Mouse (Mus musculus) heart, embryonic 10.5 days (tissue): ENCODE measurements around the gene Mars2. TPM values are rescaled to one million over a fixed set of nuclear protein-coding genes. Genes with fewer than 3 reads are reported as not detected.

Experiments
- DNase-seq: peaks from one replicate; pipeline ENCODE4 v3.0.0-alpha.2; 2017; ENCODE audit warnings: low spot score
- H3K27ac ChIP-seq: fragments of 300-500 bp; sonication (generic); 2 replicates; pipeline ENCODE4 v1.5.1; 2016; ENCODE audit warnings: mild to moderate bottlenecking
- H3K27me3 ChIP-seq: fragments of 300-500 bp; sonication (generic); 2 replicates; pipeline ENCODE4 v1.6.1; 2016; ENCODE audit warnings: mild to moderate bottlenecking; ENCODE audit not compliant: poor library complexity, insufficient read depth, severe bottlenecking
- H3K36me3 ChIP-seq: fragments of 300-500 bp; sonication (generic); 2 replicates; pipeline ENCODE4 v1.6.1; 2016; ENCODE audit warnings: mild to moderate bottlenecking, moderate library complexity
- H3K4me1 ChIP-seq: fragments of 300-500 bp; sonication (generic); 2 replicates; pipeline ENCODE4 v1.6.1; 2016; ENCODE audit warnings: mild to moderate bottlenecking
- H3K4me3 ChIP-seq: fragments of 300-500 bp; sonication (generic); 2 replicates; pipeline ENCODE4 v1.5.1; 2016; ENCODE audit warnings: mild to moderate bottlenecking, moderate library complexity
- H3K9me3 ChIP-seq: fragments of 300-500 bp; sonication (generic); 2 replicates; pipeline ENCODE4 v1.6.1; 2016; ENCODE audit warnings: mild to moderate bottlenecking, moderate library complexity
- WGBS: fragments of 180-500 bp; shearing (Covaris S2); methylation state at CpG from one replicate; pipeline ENCODE4 v1.1.7; 2016; 5-methylcytosine and 5-hydroxymethylcytosine counted together
- polyA plus RNA-seq: library from polyadenylated mRNA; unstranded; fragments of >200 nt; fragmentation: Nextera tagmentation; extraction: Ambion mirVana; gene quantifications from 2 replicates; pipeline ENCODE4 v1.2.1, GENCODE M21; 2016

Gene Mars2
- polyA plus RNA-seq, 1 experiment from 2014 or later, result 3.6 TPM

DNA sequence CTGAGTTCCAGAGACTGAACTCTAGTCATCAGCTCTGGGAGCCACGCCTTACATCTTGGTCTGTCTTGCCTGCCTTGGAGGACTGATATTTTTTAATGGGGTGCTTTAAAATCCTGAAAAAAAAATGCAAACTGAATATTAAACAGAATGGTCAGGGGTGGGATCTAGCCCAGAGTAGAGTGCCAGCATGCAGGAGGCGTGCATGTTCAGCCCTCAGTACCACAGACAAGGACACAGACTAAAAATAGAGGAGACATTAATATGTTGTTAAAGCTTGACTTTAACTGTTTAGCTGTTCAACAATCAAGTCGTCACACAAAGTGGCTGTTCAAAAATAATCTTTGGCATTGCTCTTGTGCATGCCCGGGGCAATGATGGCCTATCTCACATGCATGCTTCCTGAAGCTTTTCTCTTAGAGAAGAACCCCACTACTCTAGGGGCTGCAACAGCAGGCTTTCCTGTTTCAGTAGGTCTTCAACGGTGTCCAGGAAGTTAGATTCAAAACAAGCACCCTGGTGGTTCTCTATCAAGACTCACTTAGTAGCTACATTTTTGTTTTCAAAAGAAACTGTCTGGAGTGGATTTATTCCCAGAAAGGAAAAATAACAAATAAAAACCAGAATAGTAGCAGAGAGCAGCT lies 28.4 kb upstream of the Mars2 start:
- Histone ChIP-seq H3K4me3 (no peak overlapping the region), H3K4me1 (peaks cover 21% of the 10 kb centered on the region; the same call in 1 of the 2 replicates), H3K27ac (no peak overlapping the region), H3K36me3 (no peaks in the 10 kb centered on the region), H3K9me3 (no peaks in the 10 kb centered on the region), H3K27me3 (no peaks in the 10 kb centered on the region)
- no peak for DNase-seq
- 52% methylated on average over 5 of the region's 5 CpGs for WGBS

DNA sequence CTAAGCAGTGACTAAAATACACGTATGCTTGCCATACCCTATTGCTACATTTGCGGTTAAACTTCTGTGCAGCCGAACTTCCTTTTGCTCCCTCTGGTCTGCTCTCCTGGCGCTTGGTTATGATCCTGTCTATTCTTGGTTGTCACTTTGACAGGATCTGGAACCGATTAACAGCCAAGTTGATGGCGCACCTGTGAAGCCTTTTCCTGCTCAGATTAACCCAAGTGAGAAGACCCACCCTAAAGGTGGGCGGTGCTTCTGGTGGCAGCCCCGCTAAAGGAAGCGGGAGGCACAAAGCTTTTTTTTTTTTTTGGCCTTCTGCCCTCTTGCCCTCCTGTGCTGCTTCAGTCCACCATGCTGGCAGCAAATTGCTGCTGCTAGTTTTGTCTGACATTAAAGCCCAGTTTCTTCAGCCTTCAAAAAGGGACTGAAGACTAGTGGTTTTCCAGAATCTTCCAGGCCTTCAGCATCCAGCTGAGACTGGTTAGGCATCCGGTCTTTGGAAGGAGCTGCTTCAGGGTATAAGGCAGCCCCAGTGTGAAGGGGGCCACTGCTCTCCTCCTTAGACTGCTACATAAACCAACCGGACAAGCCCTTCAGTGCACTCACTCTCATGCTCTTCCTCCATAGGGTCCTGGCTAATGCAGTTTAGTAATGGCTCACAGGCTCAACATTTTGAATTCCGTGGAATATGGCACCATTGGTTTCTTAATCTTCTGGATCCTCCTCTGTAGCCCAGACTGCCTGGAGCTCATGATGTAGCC lies 26.6 kb upstream of the Mars2 start:
- no peak for DNase-seq
- Histone ChIP-seq H3K36me3 (no peaks in the 10 kb centered on the region), H3K4me1 (peaks cover 21% of the 10 kb centered on the region; the same call in 1 of the 2 replicates), H3K27me3 (no peaks in the 10 kb centered on the region), H3K27ac (no peak overlapping the region), H3K9me3 (no peaks in the 10 kb centered on the region), H3K4me3 (no peak overlapping the region)
- 52% methylated on average over 12 of the region's 12 CpGs for WGBS

DNA sequence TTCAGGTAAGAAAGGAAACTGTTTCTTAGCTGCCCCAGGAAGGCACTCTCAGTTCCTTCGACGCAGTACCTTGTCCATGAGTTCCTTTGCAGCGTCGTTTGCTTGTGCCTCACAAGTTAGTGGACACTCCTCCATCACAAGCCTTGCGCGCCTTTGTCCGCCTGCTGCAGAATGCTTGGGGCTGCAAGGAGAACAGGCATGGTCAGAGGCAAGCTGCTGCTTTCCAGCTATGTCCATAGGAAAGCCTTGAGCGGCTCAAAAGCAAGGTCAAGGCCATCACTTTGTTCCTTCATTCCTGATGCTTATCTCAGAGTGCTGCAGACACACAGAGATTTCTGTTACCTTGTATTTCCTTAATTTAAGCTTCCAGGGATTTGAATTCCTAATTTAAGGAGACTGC lies 25.9 kb upstream of the Mars2 start:
- Histone ChIP-seq H3K27ac (no peak overlapping the region), H3K4me1 (peaks cover 21% of the 10 kb centered on the region; the same call in 1 of the 2 replicates), H3K9me3 (no peaks in the 10 kb centered on the region), H3K4me3 (no peak overlapping the region), H3K27me3 (no peaks in the 10 kb centered on the region), H3K36me3 (no peaks in the 10 kb centered on the region)
- no peak for DNase-seq
- 77% methylated on average over 8 of the region's 8 CpGs for WGBS

DNA sequence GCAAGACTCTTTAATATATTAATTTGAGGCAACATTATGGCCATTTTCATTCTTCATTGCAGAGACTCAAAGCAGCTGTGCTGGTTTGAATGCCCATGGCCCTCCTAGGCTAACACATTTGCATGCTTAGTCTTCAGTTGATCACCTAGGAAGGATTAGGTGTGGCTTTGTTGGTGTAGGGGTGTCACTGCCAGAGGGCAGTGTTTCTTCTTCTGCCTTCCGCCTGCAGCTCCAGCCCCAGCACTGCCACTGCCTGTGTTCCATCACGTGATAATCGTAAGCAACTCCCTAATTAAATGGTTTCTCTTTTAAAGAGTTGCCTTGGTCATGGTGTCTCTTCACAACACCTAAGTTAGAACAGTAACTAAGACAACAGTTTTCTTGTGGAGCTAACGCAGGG lies 24.2 kb upstream of the Mars2 start:
- WGBS, result 78% methylated on average over 4 of the region's 4 CpGs
- Histone ChIP-seq H3K27me3 (no peaks in the 10 kb centered on the region), H3K36me3 (no peaks in the 10 kb centered on the region), H3K4me1 (peaks cover 21% of the 10 kb centered on the region; the same call in 1 of the 2 replicates), H3K4me3 (no peak overlapping the region), H3K9me3 (no peaks in the 10 kb centered on the region), H3K27ac (no peak overlapping the region)
- no peak for DNase-seq

DNA sequence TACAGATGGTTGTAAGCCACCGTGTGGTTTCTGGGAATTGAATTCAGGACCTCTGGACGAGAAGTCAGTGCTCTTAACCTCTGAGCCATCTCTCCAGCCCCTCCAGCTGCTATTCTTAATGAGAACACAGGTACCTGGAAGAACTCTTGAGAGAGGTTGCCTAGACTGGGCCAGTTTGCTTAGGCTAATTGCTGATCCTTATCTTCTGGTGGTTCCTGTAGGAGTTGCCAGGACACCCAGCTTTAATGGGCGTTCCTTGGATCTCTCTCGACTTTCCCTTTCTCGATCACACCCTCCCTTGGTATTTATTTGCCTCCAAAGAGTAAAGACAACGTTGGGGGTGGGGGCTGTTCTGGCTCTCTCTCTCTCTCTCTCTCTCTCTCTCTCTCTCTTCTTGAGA lies 23.5 kb upstream of the Mars2 start:
- H3K27ac ChIP-seq, result no peak overlapping the region
- no peaks in the 10 kb centered on the region for H3K27me3 ChIP-seq
- H3K4me3 ChIP-seq, result no peak overlapping the region
- peaks cover 18% of the 10 kb centered on the region; the same call in 1 of the 2 replicates for H3K4me1 ChIP-seq
- H3K9me3 ChIP-seq, result no peaks in the 10 kb centered on the region
- DNase-seq, result no peak
- no peaks in the 10 kb centered on the region for H3K36me3 ChIP-seq
- WGBS, result 43% methylated on average over 6 of the region's 6 CpGs

DNA sequence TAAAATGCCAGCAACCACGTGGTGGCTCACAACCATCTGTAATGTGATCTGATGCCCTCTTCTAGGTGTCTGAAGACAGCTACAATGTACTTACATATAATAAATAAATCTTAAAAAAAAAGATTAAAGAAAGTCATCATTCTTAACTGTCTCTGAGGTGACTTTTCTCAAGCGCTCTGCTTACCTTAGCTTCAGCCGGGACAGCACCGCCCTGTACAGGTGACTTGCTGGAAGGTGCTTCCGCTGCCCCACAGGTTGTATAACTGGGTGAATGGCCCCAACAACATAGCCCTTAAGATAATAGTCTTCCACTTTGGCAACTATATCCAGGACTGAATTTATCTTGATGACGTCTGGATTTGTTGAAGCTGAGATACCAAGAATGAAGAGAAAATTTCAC lies 23.0 kb upstream of the Mars2 start:
- Histone ChIP-seq H3K27ac (no peak overlapping the region), H3K27me3 (no peaks in the 10 kb centered on the region), H3K9me3 (no peaks in the 10 kb centered on the region), H3K4me3 (no peak overlapping the region), H3K36me3 (no peaks in the 10 kb centered on the region), H3K4me1 (peaks cover 14% of the 10 kb centered on the region; the same call in 1 of the 2 replicates)
- DNase-seq, result no peak
- 83% methylated on average over 6 of the region's 6 CpGs for WGBS

DNA sequence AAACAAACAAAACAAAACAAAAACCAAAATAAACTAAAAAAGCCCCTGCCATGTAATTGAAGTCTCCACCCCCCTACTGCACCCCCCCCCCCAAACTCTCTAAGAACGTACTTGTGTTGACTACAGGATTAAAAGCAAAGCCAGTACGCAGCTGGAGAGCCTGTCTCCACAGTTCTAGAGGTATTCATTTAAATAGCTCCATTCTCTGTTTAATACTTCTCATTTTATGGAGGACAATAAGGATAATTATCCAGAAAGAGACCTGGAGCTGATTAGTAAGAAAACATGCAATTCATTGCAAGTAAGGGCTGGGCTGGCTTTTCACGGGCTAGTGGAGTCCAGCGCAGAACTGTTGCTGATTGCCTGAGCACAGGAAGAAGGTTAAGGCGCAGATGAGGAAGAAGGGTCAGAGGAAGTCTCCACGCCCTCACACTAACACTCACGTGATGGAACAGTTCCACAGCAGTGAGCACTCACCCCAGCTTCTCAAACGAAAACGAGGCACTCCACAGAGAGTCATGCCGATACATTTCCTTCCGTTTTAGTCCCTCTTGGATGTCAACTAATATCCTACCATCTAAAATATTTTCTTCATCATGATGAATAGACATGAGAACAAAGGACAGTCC lies 21.7 kb upstream of the Mars2 start:
- no peaks in the 10 kb centered on the region for H3K9me3 ChIP-seq
- DNase-seq, result no peak
- H3K27me3 ChIP-seq, result no peaks in the 10 kb centered on the region
- H3K4me1 ChIP-seq, result peaks cover 8% of the 10 kb centered on the region; the same call in 1 of the 2 replicates
- no peak overlapping the region for H3K27ac ChIP-seq
- no peak overlapping the region for H3K4me3 ChIP-seq
- H3K36me3 ChIP-seq, result no peaks in the 10 kb centered on the region
- 68% methylated on average over 11 of the region's 11 CpGs for WGBS

DNA sequence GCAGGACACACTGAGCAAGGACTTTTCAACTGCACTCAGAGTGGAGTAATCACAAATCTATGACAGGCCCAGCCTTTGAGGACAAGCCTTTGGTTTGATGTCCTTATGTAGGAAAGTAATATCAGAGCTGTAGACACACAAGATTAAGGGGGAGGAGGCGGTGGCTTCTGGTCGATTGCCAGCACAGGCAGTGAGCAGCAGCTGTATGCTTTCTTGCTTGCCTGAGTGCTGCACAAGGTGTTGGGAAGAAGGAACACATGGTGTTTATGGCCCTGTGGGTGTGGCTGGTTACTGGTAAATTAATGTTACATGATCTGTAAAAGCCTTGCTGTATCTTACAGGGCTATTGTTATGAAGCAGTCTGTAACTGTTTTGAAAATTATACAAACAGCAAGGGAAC lies 19.8 kb upstream of the Mars2 start:
- no peaks in the 10 kb centered on the region for H3K27me3 ChIP-seq
- 67% methylated on average over 2 of the region's 2 CpGs for WGBS
- no peak for DNase-seq
- peaks cover 5% of the 10 kb centered on the region; the same call in 1 of the 2 replicates for H3K4me1 ChIP-seq
- H3K27ac ChIP-seq, result no peak overlapping the region
- no peak overlapping the region for H3K4me3 ChIP-seq
- no peaks in the 10 kb centered on the region for H3K36me3 ChIP-seq
- no peaks in the 10 kb centered on the region for H3K9me3 ChIP-seq

DNA sequence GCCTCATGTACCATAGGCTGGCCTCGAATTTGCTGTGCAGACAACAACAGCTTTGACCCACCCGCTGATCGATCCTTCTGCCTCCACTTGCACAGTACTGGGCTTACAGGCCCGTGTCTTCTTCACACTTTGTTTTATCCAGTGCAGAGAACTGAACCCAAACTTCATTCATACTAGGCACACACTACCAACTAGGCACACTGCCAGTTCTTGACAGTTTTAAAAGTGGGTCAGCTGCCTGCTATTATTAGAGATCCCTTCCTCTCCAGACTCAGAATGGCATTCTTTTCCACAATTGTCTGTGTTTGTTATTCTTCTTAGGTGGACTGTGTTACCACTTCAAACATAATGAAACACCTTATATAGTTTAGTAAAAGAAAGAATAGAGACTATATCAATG lies 15.6 kb upstream of the Mars2 start:
- no peaks in the 10 kb centered on the region for H3K36me3 ChIP-seq
- WGBS, result 73% methylated on average over 4 of the region's 4 CpGs
- DNase-seq, result peak; percentile 58
- no peak overlapping the region for H3K27ac ChIP-seq
- H3K9me3 ChIP-seq, result no peaks in the 10 kb centered on the region
- H3K4me3 ChIP-seq, result no peak overlapping the region
- H3K4me1 ChIP-seq, result peaks cover 5% of the 10 kb centered on the region; the same call in 1 of the 2 replicates
- H3K27me3 ChIP-seq, result no peaks in the 10 kb centered on the region

DNA sequence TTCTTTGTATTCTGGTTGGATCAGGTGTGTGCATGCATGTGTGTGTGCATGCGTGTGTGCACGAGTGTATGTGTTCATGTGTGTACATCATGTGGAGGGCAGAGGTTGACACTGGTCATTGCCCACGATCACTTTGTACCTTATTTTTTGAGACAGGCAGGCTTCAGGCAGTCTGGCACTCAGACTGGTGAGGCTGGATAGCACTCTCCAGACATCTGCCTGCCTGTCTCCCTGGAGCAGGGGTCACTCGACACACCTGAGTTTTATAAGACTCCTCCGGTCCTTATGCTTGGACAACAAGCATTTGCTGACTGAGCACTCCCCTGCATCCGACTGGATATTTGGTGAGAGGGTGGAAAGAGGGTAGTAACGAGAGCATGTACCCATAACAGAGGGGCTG lies 14.0 kb upstream of the Mars2 start:
- Histone ChIP-seq H3K27ac (no peak overlapping the region), H3K9me3 (no peaks in the 10 kb centered on the region), H3K36me3 (no peaks in the 10 kb centered on the region), H3K27me3 (no peaks in the 10 kb centered on the region), H3K4me3 (no peak overlapping the region), H3K4me1 (peaks cover 5% of the 10 kb centered on the region; the same call in 1 of the 2 replicates)
- DNase-seq, result peak; percentile 65
- 85% methylated on average over 7 of the region's 7 CpGs for WGBS

DNA sequence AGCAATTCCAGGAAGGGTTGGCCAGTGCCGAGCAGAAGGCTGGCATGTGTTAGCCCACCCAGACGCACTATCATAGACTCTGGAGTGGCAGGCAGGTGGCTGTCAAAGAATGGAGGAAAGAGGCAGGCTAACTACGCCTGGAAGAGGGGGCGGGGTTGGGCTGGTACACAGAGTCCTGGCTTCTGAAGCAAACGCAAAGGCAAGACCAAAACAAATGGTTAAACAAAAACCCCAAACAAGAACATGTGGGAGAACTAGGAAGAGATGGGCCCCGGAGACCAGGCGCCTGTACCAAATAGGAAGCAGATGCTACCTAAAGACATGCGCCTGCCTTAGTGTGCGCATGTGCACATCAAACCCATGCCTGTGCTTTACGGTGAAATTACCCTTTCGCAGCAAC lies 12.9 kb upstream of the Mars2 start:
- peaks cover 5% of the 10 kb centered on the region; the same call in 1 of the 2 replicates for H3K4me1 ChIP-seq
- DNase-seq, result peak; percentile 38
- H3K27ac ChIP-seq, result no peak overlapping the region
- no peak overlapping the region for H3K4me3 ChIP-seq
- no peaks in the 10 kb centered on the region for H3K9me3 ChIP-seq
- no peaks in the 10 kb centered on the region for H3K27me3 ChIP-seq
- 72% methylated on average over 11 of the region's 11 CpGs for WGBS
- no peaks in the 10 kb centered on the region for H3K36me3 ChIP-seq

DNA sequence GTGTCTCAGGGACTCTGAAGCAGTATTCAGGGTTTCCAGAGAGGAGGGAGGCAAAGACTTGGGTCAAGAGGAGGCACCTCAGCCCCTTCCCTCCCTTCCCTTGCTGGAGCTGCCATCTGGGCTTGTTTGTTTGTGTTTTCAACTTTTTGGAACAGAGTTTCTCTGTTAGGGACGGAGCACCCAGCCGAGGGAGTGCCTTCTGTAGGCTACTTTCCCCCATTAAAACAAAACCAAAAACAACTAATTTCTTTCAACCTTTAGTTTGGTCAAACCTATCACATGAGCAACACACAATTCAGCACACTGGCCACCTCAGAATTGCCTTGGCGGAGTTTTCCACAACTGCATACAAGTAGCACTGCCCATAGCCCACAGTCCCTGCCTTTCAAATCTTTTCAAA lies 11.6 kb upstream of the Mars2 start:
- H3K27me3 ChIP-seq, result no peaks in the 10 kb centered on the region
- peak overlapping the region; percentile 64 for H3K4me3 ChIP-seq
- 35% methylated on average over 3 of the region's 3 CpGs for WGBS
- peaks cover 5% of the 10 kb centered on the region; the same call in 1 of the 2 replicates for H3K4me1 ChIP-seq
- DNase-seq, result no peak
- H3K36me3 ChIP-seq, result no peaks in the 10 kb centered on the region
- no peak overlapping the region for H3K27ac ChIP-seq
- no peaks in the 10 kb centered on the region for H3K9me3 ChIP-seq
